Mouse (Mus musculus): ENCODE measurements at regions not wholly inside any gene's neighbourhood (a gene's known extent, or its start where the extent isn't known, plus 50 kb on each side); places are given as distances from the start of the nearest gene placed in this dataset.

DNA sequence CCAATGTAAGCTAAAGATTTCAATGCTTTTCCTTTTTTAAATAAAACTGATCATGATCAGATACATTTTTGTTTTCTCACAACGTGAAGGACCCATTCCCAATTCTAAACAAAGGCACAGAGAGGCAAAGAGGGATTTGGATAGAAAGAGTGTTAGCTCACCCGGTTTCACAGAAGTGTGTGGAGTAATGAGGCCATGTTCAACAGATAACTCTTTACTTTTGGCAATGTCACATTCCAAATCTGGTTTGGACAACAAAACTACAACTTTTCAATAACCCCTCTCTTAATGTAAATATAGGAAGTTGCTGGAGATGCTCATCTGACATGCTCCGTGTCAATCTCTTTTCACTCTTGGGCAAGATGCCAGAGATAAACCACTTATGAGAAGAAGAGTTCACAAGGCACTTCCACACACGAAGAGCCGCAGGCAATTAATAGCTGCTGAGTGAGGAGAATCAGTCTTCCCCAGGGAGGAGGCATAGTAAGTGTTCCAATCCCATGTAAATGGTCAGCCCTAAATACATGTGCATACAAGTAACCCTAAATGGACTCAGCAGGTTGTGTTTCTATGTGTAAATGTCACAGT is 112.7 kb upstream of the Ednra start:
- no peak for DNase-seq (ENCODE audit: extremely low spot score in 1 of 2, low spot score in 2 of 2)
- intact Hi-C loops (cut with DNase I), result no loop called here

DNA sequence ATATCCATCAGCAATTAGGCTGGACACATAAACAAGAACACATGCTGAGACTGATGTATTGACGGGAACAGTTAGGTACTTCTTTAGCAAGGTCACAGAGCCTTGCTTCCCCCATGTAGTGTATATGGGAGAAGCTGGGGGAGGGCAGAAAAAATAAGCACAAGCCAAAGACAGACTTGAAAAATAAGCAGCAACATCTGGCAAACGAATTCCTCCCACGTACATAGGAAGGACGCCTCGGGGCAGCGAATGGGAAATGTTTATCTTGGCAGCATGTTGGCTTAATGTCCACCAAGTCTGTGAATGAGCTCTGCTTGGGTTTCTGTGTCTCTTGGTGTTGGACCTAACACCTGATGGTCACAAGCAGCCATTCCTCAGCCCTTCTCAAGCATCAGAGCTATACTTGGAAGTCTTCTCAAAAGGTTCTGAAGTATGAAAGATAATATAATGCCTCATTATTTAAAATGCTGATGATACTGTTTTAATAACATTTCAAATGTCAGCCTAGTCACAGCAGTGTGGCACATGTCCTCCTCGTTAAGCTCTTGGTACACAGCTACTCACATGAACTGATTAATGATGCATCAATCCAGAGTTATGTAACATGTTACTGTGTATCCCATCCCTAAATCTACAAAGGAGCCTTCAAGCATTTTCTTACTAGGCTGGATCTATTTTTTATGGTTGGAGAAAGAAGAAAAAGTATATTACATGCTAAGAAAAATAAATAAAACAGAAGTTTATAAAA is 118.3 kb upstream of the Ednra start:
- no peak for DNase-seq (ENCODE audit: extremely low spot score in 1 of 2, low spot score in 2 of 2)
- intact Hi-C loops (cut with DNase I), result no loop called here

DNA sequence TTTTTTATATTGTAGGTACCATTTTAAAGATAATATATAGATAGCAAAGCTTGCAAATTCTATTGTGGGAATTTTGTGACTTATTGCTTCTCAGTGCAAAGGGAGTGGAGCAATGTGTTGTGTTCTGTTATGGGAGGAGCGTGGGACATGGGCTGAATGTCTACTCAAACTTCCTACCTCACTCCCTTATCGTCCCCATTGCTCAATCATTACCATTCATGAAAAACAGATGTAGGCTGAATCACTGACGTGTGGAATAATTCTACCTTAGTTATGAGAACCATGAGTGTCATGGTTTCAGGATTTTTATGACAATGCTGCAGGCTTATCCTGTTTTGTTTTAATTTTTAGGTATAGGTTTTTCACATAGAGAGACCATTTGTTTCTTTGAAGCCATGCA is 119.0 kb upstream of the Ednra start:
- DNase-seq (ENCODE audit: extremely low spot score in 1 of 2, low spot score in 2 of 2), result no peak
- intact Hi-C loops (cut with DNase I), result no loop called here

- DNase-seq (ENCODE audit: extremely low spot score in 1 of 2, low spot score in 2 of 2), result no peak
- intact Hi-C loops (cut with DNase I), result no loop called here
Observed at GRCm38 (mm10) chr8:77850523-77850922, 126.3 kb upstream of the Ednra start.

DNA sequence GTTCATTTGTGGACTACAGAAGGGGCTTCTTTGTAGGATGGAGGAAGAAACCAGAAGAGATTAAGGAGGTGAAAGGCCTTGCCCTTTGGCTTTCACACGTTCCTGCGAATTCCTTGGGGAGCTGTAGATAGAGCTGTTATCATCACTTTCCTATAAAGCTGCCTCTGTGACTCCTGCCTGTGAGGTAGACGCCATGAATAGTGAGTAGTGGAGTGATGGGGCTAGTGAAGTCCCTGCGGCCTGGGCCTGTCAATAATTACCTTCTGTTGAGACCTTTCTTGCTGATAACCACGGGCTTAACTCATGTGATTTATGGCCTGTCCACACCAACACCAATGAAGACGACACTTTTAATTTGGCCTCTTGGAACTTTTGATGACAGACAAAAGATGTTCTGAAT is 146.0 kb upstream of the Ednra start:
- intact Hi-C loops (cut with DNase I), result no loop called here
- no peak for DNase-seq (ENCODE audit: extremely low spot score in 1 of 2, low spot score in 2 of 2)

- DNase-seq (ENCODE audit: extremely low spot score in 1 of 2, low spot score in 2 of 2), result no peak
- intact Hi-C loops (cut with DNase I), result no loop called here
Observed at GRCm38 (mm10) chr8:77872771-77873170, 148.5 kb upstream of the Ednra start.

DNA sequence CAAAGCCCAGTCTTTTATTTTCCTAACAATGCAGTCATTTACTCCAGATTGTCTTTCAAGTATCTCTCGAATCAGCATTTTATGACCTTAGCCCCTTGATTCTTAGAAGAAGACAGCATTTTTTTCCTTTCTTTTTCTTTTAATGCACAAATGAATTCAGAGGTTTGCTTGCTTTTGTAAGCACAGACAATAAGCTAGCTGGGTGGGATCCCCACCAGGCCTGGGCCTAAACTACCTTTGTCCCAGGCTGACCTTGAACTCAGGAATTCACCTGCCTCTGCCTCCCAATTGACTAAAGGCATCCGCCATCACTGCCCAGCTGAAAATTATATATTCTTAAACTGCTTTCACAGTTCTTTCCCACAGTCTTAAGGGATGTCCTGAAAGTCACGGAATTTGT is 195.5 kb upstream of the Ednra start:
- intact Hi-C loops (cut with DNase I), result no loop called here
- DNase-seq (ENCODE audit: extremely low spot score in 1 of 2, low spot score in 2 of 2), result no peak

DNA sequence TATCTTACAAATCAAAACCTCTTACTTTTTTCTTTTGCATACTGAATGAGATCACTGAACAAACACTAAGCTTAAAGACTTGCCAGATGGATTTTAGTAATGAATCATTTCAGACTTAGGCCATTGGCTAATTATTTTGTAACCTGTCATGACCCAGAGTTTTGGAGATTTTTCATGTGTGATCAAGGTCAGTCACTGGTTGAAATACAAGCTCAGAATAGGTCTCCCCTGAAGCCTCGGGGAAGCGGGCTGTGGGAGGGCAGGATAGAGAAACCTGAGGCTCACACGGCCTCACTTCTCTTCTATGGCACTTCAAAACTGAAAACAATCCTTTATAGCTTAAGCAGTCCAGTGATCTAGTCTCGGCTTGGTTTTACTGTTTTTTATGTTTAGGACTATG is 197.6 kb upstream of the Ednra start:
- DNase-seq (ENCODE audit: extremely low spot score in 1 of 2, low spot score in 2 of 2), result no peak
- intact Hi-C loops (cut with DNase I), result no loop called here

DNA sequence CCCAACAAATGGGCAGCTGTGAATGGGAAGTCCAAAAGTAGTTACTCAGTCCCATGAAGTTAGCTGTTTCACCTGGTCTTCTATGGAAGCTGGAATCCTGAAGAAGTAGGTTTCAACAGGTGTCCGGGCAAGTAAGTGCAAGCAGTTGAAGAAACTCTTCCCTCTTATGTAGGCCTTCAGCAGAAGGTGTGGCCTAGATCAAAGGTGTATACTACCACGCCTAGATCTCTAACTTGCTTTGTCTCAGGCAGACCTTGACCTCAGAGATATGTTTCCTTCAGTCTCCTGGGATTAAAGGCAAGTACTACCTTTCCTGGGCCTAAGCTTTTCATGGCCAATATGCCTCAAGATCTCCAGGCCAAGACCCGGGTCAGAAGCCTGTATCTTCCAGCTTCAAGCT is 223.4 kb upstream of the Ednra start:
- no peak for DNase-seq (ENCODE audit: extremely low spot score in 1 of 2, low spot score in 2 of 2)
- intact Hi-C loops (cut with DNase I), result no loop called here

DNA sequence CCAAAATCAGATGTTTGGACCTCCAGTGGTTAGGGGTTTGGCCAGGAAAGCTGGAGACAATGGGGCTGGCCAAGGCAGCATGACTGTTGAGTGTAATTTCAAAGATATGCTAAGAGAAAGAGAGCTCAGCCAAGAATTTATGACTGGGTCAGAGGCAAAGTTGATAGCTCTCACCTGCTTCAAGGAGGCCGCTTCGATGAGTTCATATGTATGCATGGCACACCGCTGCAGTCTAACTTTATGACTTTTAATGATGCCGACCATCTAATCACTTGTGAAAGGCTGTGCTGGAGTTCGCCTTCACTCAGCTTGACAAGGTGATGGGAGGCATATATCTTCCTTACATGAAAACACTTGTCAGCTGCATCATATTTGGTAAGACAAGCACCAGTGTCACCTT is 225.4 kb upstream of the Ednra start:
- intact Hi-C loops (cut with DNase I), result no loop called here
- no peak for DNase-seq (ENCODE audit: extremely low spot score in 1 of 2, low spot score in 2 of 2)

- DNase-seq (ENCODE audit: extremely low spot score in 1 of 2, low spot score in 2 of 2), result no peak
- intact Hi-C loops (cut with DNase I), result no loop called here
Observed at GRCm38 (mm10) chr8:77958814-77959372, 234.6 kb upstream of the Ednra start.

DNA sequence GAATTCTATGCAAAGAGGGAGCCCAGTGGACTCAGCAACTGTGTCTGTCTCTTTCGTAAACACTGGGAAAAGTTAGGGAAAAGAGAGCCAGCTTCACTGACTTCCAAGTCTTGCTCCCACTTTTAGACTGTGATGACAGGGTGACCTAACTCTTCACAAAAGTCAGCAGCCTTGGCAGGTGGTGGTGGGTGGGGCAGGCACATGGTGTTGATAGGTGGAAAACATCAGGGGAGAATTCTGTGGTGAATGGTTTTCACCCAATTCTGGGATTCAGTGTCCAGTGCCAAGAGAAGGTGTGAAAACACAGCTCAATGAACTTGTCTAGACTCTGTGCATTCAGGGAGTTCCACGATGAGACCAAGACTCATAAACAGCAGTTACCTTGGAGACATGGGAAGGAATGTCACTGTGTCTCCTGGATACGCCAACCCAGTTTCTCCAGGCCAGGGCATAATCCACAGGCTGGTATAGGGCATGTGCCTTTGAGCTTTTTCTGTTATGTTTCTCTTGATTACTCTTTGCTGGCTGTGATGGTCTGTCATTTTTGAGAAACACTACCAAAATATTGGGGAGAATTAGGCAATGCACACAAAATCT is 238.9 kb upstream of the Ednra start:
- intact Hi-C loops (cut with DNase I), result no loop called here
- DNase-seq (ENCODE audit: extremely low spot score in 1 of 2, low spot score in 2 of 2), result no peak

GRCm38 (mm10) chr8:77970378-77970777 is 242.7 kb upstream of the Ttc29 start:
- no peak for DNase-seq (ENCODE audit: extremely low spot score in 1 of 2, low spot score in 2 of 2)
- intact Hi-C loops (cut with DNase I), result no loop called here

- DNase-seq (ENCODE audit: extremely low spot score in 1 of 2, low spot score in 2 of 2), result no peak
- intact Hi-C loops (cut with DNase I), result no loop called here
Observed at GRCm38 (mm10) chr8:77973714-77974113, 239.4 kb upstream of the Ttc29 start.

- intact Hi-C loops (cut with DNase I), result no loop called here
- no peak for DNase-seq (ENCODE audit: extremely low spot score in 1 of 2, low spot score in 2 of 2)
Observed at GRCm38 (mm10) chr8:77979106-77979505, 234.0 kb upstream of the Ttc29 start.

DNA sequence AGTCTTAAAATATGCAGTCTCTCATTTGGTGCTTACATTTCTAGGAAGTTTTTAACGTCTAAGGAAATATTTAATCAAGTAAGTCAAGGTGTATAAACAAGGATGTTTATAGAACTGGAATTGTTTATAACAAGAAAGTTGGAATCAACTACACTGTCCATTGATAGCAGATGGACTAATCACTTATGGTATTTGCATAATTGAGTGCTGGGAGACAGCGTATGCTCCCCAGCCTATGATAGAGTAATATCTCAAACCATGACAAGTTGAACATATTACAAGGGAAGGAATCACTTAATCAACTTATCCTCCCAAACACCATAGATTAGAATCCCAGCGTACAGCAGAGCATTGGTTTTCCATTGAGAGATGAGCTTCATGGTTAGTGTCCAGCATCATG is 232.4 kb upstream of the Ttc29 start:
- DNase-seq (ENCODE audit: extremely low spot score in 1 of 2, low spot score in 2 of 2), result no peak
- intact Hi-C loops (cut with DNase I), result no loop called here

- DNase-seq (ENCODE audit: extremely low spot score in 1 of 2, low spot score in 2 of 2), result no peak
- intact Hi-C loops (cut with DNase I), result no loop called here
Observed at GRCm38 (mm10) chr8:77982031-77982430, 231.1 kb upstream of the Ttc29 start.

GRCm38 (mm10) chr8:77983476-77983875 is 229.6 kb upstream of the Ttc29 start:
- DNase-seq (ENCODE audit: extremely low spot score in 1 of 2, low spot score in 2 of 2), result no peak
- intact Hi-C loops (cut with DNase I), result no loop called here

DNA sequence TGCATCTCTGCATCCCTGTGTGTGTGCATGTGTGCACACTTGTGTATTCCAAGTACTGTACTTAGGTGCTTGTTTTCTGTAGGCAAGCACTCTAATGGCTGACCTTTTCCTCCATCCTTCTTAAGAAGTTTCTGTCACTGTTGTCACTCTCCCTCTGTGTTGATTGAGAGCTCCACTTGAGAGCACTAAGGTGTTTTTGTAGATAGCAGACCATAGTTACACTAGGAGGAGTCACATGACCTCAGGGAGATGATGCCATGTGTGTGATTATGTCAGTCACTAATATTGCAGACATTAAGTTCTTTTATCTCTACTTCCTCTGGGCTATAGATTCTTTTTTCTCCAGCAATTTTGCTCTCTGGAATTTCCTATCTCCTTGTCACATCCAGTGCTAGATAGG is 225.9 kb upstream of the Ttc29 start:
- DNase-seq (ENCODE audit: extremely low spot score in 1 of 2, low spot score in 2 of 2), result no peak
- intact Hi-C loops (cut with DNase I), result no loop called here

GRCm38 (mm10) chr8:77988291-77989056 is 224.6 kb upstream of the Ttc29 start:
- DNase-seq (ENCODE audit: extremely low spot score in 1 of 2, low spot score in 2 of 2), result no peak
- intact Hi-C loops (cut with DNase I), result no loop called here
